Mouse (Mus musculus) small intestine, adult 2 months (tissue): Measurements from ENCODE around the gene Mrfap1. TPM values are rescaled to one million over a fixed set of nuclear protein-coding genes. Genes with fewer than 3 reads are reported as not detected.

Experiments
- H3K27ac ChIP-seq: fragments of 200-500 bp; 2 replicates; pipeline ENCODE4 v1.5.1; 2012; ENCODE audit warnings: low read depth, low read length, control low read depth, inconsistent platforms; ENCODE audit not compliant: insufficient read depth
- H3K27me3 ChIP-seq: fragments of 200-500 bp; 2 replicates; pipeline ENCODE4 v1.6.1; 2012; ENCODE audit warnings: mild to moderate bottlenecking, moderate library complexity, low read length, inconsistent platforms; ENCODE audit not compliant: control insufficient read depth, insufficient read depth
- H3K36me3 ChIP-seq: fragments of 200-500 bp; 2 replicates; pipeline ENCODE4 v1.6.1; 2012; ENCODE audit warnings: mild to moderate bottlenecking, low read length, control low read depth, inconsistent platforms; ENCODE audit not compliant: control insufficient read depth, insufficient read depth
- H3K4me1 ChIP-seq: fragments of 200-500 bp; 2 replicates; pipeline ENCODE4 v1.6.1; 2012; ENCODE audit warnings: low read length, inconsistent platforms, mixed read lengths; ENCODE audit not compliant: control insufficient read depth, insufficient read depth, insufficient read length
- H3K4me3 ChIP-seq: fragments of 200-500 bp; 2 replicates; pipeline ENCODE4 v1.5.1; 2012; ENCODE audit warnings: low read depth, mild to moderate bottlenecking, control low read depth, inconsistent platforms, low read length, moderate library complexity
- CTCF ChIP-seq: fragments of 200-500 bp; IDR thresholded peaks from 2 replicates; pipeline ENCODE4 v1.5.1; 2012; ENCODE audit warnings: low read depth, mild to moderate bottlenecking, control low read depth, inconsistent platforms, low read length, moderate library complexity, mixed read lengths; ENCODE audit not compliant: insufficient replicate concordance, insufficient read length; ENCODE audit errors: extremely low read depth
- POLR2A ChIP-seq: fragments of 200-500 bp; IDR thresholded peaks from 2 replicates; pipeline ENCODE4 v1.6.1; 2012; ENCODE audit warnings: low read depth, mild to moderate bottlenecking, control low read depth, inconsistent platforms, low read length, moderate library complexity
- whole genome bisulfite sequencing: fragments of 180-500 bp; shearing (Covaris S2); methylation state at CpG from one replicate; pipeline ENCODE4 v1.1.7; 2018; 5-methylcytosine and 5-hydroxymethylcytosine counted together
- polyA plus RNA-seq: library from polyadenylated mRNA; depleted of rRNA; stranded (reverse); fragments of >200 nt; gene quantifications from 2 replicates; pipeline ENCODE4 v1.2.3, GENCODE M21; 2012

The Mrfap1 gene
- polyA plus RNA-seq, 1 experiment, result 132 TPM

- Histone ChIP-seq H3K36me3 (no peaks in the 10 kb centered on the region), H3K27ac (no peak overlapping the region), H3K4me3 (no peak overlapping the region), H3K27me3 (0 out of 2 replicates have a peak, but pooled peaks cover 3% of the 10 kb centered on the region), H3K4me1 (no peaks in the 10 kb centered on the region)
- WGBS, result 95% methylated on average over 5 of the region's 5 CpGs
- TF ChIP-seq CTCF (no peak), POLR2A (no peak)
These were observed 10.5 kb downstream of the Mrfap1 start for GRCm38 (mm10) chr5:36786052-36786451.

- no peak overlapping the region for H3K4me3 ChIP-seq
- 90% methylated on average over 2 of the region's 2 CpGs for WGBS
- H3K27me3 ChIP-seq, result no peaks in the 10 kb centered on the region
- no peaks in the 10 kb centered on the region for H3K4me1 ChIP-seq
- no peaks in the 10 kb centered on the region for H3K36me3 ChIP-seq
- TF ChIP-seq POLR2A, result no peak
- no peak for TF ChIP-seq CTCF
- no peak overlapping the region for H3K27ac ChIP-seq
These were observed 17.1 kb downstream of the Mrfap1 start for GRCm38 (mm10) chr5:36779512-36779911.

- no peaks in the 10 kb centered on the region for H3K36me3 ChIP-seq
- H3K4me3 ChIP-seq, result no peak overlapping the region
- WGBS, result 86% methylated on average over 1 of the region's 2 CpGs
- no peaks in the 10 kb centered on the region for H3K27me3 ChIP-seq
- TF ChIP-seq CTCF (no peak), POLR2A (no peak)
- H3K4me1 ChIP-seq, result no peaks in the 10 kb centered on the region
- H3K27ac ChIP-seq, result no peak overlapping the region
These were observed 17.7 kb downstream of the Mrfap1 start for GRCm38 (mm10) chr5:36778901-36779300.

GRCm38 (mm10) chr5:36777186-36777585, 19.4 kb downstream of the Mrfap1 start:
- H3K4me1 ChIP-seq, result no peaks in the 10 kb centered on the region
- no peaks in the 10 kb centered on the region for H3K27me3 ChIP-seq
- H3K4me3 ChIP-seq, result no peak overlapping the region
- H3K36me3 ChIP-seq, result no peaks in the 10 kb centered on the region
- 14% methylated on average over 2 of the region's 2 CpGs for WGBS
- H3K27ac ChIP-seq, result no peak overlapping the region
- TF ChIP-seq CTCF, result no peak
- no peak for TF ChIP-seq POLR2A

GRCm38 (mm10) chr5:36776021-36776575, 20.5 kb downstream of the Mrfap1 start:
- no peaks in the 10 kb centered on the region for H3K36me3 ChIP-seq
- H3K27me3 ChIP-seq, result no peaks in the 10 kb centered on the region
- TF ChIP-seq POLR2A, result no peak
- no peak for TF ChIP-seq CTCF
- whole genome bisulfite sequencing, result 68% methylated on average over 9 of the region's 9 CpGs
- H3K4me1 ChIP-seq, result no peaks in the 10 kb centered on the region
- H3K27ac ChIP-seq, result no peak overlapping the region
- no peak overlapping the region for H3K4me3 ChIP-seq

GRCm38 (mm10) chr5:36775317-36775716, 21.3 kb downstream of the Mrfap1 start:
- Histone ChIP-seq H3K4me3 (no peak overlapping the region), H3K4me1 (no peaks in the 10 kb centered on the region), H3K36me3 (no peaks in the 10 kb centered on the region), H3K27ac (no peak overlapping the region), H3K27me3 (no peaks in the 10 kb centered on the region)
- 84% methylated on average over 2 of the region's 2 CpGs for WGBS
- TF ChIP-seq POLR2A, result no peak
- no peak for TF ChIP-seq CTCF

- 77% methylated on average over 5 of the region's 5 CpGs for WGBS
- Histone ChIP-seq H3K36me3 (no peaks in the 10 kb centered on the region), H3K4me3 (no peak overlapping the region), H3K27ac (no peak overlapping the region), H3K4me1 (no peaks in the 10 kb centered on the region), H3K27me3 (no peaks in the 10 kb centered on the region)
- TF ChIP-seq POLR2A (no peak), CTCF (no peak)
These were observed 24.0 kb downstream of the Mrfap1 start for GRCm38 (mm10) chr5:36772586-36772985.

GRCm38 (mm10) chr5:36769603-36770002, 27.0 kb downstream of the Mrfap1 start:
- no peaks in the 10 kb centered on the region for H3K4me1 ChIP-seq
- WGBS, result 54% methylated on average over 3 of the region's 3 CpGs
- no peaks in the 10 kb centered on the region for H3K36me3 ChIP-seq
- no peak overlapping the region for H3K4me3 ChIP-seq
- H3K27ac ChIP-seq, result no peak overlapping the region
- TF ChIP-seq POLR2A (no peak), CTCF (no peak)
- no peaks in the 10 kb centered on the region; the same call in 1 of the 2 replicates for H3K27me3 ChIP-seq
